Mouse (Mus musculus) ES-E14 (cell line): ENCODE data around the gene Adam33.
"Not testable (repeated sequence)": the region's sequence is repeated elsewhere in the genome, so short reads cannot be mapped to it uniquely, and the experiment has no call there.

Experiments
- CHD2 ChIP-seq: IDR thresholded peaks from 2 replicates; pipeline ENCODE4 v1.6.1; 2014; ENCODE audit warnings: mild to moderate bottlenecking, low read depth, low read length, inconsistent platforms
- HCFC1 ChIP-seq: IDR thresholded peaks from 2 replicates; pipeline ENCODE4 v1.6.1; 2012; ENCODE audit warnings: low read length, inconsistent platforms, borderline replicate concordance; ENCODE audit not compliant: insufficient read depth
- MAFK ChIP-seq: IDR thresholded peaks from 2 replicates; pipeline ENCODE4 v1.6.1; 2014; ENCODE audit warnings: mild to moderate bottlenecking, low read depth, low read length, inconsistent platforms; ENCODE audit not compliant: insufficient read depth
- ZC3H11A ChIP-seq: IDR thresholded peaks from 2 replicates; pipeline ENCODE4 v1.6.1; 2012; ENCODE audit warnings: low read depth, mild to moderate bottlenecking, inconsistent platforms, low read length, borderline replicate concordance
- ZNF384 ChIP-seq: IDR thresholded peaks from 2 replicates; pipeline ENCODE4 v1.6.1; 2012; ENCODE audit warnings: low read depth, low read length, inconsistent platforms

DNA sequence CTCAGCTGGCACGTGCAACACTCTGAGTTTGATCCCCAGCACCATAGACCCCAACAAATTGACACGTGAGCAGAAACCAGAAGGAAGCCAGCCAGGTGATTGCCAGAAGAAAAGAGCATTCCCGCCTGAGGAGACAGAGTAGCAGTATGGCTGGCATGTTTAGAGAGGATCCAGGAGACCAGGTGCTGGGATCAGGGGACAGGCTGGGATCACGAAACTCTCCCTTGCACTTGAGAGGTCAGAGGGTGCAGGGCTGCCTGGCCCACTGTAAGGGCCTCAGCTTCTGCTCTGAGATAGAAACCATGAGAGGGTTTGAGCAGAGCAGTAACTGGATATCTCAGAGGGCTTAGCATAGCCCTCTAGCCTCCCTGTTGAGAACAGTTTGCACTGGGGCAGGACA is 41.4 kb upstream of the Adam33 start:
- not testable (repeated sequence) for TF ChIP-seq ZC3H11A, HCFC1, MAFK, CHD2, ZNF384
